Mouse (Mus musculus) thymus, postnatal 36 days (tissue): ENCODE results near the gene Srbd1.

Experiments
- DNase-seq, 2 experiments: peaks; one replicate each; pipeline ENCODE4 v3.0.0; 2022; ENCODE audit warnings: mixed read lengths in 2 of 2

Srbd1 gene

DNA sequence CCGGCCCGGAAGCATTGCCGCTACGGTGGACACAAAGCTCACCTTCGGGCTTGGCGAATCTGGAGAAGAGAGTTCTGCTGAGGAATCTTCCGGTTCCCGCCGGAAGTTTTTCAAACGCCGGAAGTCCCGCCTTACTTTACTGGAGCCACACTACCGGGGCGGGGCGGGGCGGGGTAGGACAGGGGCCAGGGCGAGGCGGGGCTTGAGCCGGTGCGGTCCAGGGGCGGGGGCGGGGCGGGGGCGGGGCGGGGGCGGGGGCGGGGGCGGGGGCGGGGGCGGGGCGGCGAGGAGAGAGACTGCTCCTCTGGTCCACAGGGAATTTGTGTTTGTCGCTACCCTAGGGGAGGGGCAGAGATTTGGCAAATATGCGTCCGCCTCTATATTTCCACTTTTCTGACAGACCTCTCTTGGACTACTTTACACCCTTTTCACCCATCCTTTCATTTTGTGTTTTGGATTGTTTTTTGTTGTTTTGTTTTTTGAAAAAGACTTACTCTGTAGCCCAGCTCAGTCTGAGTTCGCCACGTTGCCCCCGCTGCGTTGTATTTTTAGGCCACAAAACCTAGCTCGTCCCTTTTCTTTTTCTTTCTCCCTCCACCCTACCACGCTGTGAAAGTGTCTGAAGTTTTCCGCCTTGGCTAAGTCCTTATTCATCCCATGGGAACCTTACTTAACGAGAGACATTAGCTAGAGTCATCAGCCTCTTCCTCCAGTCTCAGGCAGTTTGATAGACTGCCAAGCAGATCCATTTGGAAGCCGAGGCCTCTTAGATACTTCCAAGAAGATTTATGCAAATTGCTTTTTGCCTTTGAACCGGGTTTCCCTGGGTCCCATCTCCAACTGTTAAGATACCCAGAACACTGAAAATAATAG is at the start of gene Srbd1:
TSS of gene Srbd1 (minus strand) at position 97 of the 873 bp plus-strand sequence.
- peak; percentile 88 for DNase-seq

DNA sequence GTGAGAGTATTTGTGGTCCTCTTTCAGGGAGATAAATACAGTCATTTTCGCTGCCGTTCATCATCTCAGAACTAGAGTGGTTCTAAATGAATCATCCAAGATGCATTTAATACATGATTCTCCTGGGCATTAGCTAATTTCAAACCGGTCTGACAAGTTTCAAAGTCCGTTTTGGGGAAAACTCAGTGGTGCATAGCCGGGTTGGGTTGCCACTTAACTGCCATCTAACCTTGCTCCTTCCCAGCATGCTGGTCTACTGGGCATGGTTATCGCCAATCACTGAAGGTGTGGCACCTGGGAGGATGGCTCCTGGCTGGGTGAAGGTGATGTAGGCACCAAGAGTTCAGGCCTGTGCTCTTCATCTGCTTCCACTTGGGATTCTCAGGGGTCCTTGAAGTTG is 49.0 kb upstream of the Srbd1 start:
- no peak for DNase-seq

DNA sequence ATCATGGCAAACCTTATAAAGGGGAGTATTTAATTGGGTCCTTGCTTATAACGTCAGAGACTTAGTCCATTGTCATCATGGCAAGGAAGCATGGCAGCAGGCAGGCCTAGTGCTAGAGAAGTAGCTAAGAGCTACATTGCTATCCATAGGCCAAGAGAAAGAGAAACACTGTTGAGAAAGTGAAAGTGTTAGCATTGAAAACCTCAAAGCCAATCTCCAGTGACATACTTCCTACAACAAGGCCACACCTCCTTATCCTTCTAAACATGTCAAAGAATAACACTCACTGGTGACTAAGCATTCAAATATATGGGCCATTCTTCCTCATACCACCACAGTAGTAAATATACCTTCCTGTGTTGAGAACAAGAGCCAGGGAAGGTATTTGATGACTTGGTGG is 42.8 kb upstream of the Srbd1 start:
- no peak for DNase-seq

DNA sequence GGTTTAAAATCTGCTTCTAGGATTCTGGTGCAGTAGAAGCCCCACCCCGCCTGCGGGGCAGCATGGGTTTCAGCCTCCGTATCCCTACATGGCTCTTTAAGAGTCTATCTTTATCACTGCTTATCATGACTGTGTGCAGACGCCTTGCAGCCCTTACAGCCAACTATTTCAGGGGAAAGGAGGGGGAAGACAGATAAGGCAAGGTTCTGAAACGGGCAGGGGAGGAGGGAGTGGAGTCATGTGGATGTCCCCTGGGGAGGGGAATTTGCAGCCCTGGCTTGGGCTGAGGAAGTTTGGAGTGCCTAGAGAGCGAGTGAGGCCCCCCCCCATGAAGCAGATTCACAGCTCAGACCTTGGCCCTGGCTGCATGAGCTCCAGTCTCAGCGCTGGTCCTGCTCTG is 40.6 kb upstream of the Srbd1 start:
- DNase-seq: no peak

DNA sequence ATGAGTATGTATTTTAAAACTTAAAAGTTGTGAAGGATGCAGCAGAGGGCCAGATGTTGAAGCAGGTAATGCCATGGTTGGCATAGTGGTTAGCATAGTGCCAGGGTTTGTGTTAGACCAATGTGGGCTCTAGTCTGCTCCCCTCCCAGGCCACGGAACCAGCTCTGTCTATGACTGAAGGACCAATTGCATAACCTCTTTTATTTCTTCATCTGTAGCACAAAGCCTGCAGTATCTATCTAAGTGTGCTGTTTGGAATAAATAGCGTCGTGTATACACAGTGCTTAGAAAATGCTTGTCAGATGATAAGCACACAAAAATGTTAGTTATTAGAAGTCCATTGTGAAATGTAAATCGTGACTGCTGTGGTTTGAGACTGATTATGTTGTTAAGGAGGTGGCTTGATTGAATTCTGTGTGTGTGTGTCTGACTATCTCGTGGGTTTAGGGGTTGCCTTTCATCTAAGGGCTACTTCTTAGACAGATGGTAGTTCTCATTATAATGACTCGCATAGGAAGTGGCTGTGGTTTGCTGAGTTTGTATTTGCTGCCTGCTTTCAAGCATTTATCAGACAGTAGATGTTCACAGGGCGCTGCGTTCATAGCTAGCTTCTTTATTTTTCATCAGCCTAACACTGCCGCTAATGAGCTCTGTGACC is 39.7 kb upstream of the Srbd1 start:
- DNase-seq: no peak

DNA sequence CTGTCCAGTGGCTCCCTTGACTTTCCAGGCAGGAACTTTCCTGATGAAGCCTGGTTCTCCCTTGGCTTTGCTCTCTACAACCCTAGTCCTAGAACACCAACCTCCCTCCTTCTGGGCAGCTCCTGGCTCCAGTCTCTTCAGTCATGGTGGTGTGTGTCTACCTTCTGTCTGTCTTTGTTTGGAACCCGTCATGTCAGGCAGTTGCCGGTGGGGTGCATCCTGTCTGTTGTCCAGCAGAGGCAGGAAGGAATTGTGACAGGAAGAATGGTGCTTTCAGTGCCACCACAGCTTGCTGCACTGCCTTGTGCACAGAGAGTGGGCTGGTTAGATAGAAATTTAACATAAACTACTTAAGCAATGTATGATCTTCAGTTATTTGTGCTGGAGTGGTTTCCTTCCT is 38.8 kb upstream of the Srbd1 start:
- DNase-seq: no peak

DNA sequence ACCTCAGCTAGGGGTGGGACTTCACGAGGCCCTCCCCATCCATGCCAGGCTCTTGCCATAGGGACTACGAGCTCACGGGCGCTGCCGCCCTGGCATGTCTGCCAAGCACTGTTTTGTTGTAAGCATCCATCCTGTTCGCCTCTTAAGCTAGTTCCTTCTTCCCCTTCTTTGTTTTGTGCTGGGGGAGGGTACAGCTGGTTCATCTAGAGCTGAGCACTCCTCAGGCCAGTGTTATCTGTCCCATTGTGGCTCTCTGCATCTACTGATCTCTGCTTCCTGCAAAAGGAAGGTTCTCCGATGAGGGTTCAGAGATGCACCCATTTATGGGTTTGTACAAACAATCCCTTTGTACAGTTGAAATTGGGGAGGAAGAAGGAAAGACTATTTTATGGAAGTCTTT is 31.7 kb upstream of the Srbd1 start:
- no peak for DNase-seq

DNA sequence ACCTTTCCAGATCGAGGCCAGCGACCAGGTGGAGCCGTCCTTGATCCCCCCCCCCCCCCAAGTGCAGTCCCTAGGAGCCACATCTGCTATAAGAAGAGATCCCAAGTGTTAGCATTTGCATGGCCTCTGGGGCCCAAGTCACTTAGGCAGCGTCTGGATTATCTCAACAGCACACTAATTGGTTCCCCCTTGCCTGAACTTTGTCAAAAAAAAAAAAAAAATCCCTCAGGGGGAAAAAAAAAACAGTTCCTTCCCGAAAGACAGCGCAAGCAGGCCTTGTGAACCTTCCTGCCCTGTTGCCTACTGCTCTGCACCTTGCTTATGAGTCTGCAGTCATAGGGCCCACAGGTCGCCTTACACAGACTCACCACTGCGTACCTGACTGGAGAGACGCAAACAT is 30.5 kb upstream of the Srbd1 start:
- DNase-seq: no peak

DNA sequence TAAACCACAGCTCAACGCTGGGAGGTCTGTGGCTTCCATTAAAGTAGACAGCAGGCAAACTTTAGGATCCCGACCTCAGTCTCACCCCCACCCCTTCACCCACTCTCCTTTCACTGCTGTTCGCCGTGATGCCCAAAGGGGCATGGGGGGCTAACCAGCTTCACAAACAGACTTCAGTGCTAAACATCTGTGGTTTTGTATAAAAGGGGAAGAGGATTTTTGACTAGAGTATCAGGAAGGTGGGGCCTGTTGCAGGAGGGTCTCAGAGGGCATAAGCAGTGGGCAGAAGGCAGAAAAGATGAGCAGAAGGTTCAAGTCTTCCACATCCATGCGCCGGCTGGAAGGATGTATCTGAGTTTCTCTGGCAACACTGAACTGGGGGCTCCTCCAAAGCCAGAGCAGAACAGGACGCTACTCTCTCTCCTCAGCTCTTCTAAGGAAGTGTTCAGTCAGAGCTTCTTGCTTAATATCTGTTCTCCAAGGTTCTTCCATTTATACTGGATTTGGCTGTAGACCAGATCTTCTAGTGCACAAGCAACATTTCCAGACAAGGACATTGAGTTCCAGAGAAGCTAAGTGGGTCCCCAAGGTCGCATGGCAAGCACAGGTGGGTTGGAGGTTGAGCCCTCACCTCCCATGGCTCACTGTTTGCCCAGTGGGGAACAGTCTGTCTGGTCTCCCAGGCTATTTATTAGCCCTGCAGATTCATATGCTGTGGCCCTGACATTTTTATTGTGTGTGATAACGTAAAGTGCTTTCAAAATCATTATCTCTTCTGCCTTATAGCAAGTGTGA is 25.4 kb upstream of the Srbd1 start:
- no peak for DNase-seq

DNA sequence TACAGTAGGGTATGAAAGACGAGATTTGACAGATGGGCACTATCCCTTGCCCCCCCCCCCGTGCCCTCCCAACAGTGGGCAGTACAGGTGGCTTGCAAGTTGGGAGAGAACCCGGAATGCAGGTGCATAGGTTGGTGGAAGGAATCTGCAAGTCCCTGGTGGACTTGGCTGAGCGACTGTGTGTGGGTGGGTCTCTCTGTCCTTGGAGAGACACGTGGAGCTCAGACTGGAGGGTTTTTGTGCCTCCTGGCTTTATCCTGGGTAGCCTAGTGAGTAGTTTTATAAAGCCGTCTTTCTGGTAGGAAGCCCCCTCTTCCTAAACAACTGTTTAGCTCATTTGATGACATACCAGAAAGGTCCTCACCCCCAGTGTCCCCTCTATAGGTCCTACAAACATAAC is 24.1 kb upstream of the Srbd1 start:
- no peak for DNase-seq

DNA sequence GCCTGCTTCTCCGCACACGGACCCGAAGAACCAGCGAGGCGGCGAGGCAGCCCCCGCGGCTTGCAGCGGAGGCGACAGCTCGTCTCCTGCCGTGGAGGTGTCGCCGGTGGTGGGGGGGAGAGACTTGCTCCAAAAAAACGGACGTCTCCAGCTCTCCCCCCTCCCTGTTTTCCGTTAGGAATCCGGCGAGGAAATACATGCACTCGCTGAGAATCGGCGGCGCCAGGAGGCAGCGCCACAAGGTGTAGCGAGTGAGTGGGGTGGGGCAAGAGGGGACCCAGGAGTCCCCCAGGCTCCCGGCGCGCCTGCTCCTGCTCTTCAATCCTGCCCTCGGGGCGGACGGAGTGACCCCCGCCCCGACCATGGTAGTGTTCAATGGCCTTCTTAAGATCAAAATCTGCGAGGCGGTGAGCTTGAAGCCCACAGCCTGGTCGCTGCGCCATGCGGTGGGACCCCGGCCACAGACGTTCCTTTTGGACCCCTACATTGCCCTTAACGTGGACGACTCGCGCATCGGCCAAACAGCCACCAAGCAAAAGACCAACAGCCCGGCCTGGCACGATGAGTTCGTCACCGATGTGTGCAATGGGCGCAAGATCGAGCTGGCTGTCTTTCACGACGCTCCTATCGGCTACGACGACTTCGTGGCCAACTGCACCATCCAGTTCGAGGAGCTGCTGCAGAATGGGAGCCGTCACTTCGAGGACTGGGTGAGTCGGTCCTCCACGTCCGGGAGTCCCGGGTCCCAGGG is 23.4 kb upstream of the Srbd1 start:
- peak; percentile 44 to 53 for DNase-seq

DNA sequence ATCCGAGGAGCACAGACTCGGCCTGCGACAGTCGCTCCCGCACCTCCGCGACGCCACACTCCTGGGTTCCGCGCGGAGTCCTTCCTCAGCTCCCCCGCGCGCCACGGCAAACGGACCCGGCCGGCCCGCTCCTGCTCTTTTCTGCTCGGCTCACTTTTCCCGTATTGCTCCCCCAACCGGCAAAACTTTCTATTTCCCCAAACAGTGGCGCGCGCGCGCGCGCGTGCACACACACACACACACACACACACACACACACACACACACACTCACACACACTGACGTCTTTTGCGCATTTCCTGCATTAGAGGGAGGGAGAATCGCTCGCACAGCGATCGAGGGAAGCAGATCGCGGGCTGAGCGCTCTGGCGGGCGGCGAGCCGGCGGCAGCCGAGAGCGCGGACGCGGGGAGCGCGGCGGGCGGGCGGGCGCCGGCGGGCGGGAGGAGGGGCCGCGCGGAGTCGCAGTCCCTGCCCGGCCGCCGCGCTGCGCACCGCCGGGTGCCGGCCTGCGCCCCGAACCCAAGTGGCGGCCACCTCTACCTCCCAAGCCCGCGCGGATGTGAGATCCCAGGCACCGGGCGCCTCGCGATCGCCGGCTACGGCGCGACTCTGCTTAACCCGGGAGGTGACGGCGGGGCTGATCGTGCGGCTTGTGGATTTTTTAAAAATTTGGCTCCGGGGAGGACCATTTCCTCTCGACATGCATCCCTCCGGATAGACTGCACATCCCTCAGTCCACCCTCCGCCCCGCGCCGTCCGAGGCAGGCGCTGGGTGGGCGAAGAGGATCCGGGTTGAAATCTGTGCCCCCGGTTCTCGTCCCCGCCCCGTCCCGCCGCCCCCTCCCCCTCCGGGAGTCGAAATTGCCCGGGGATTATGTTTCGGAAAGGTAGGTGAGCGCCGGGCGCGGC is 22.6 kb upstream of the Srbd1 start, which contains the start of gene Prkce:
TSS of gene Prkce (plus strand) at position 466 of the 911 bp plus-strand sequence.
- peak; percentile 83 to 85 for DNase-seq

DNA sequence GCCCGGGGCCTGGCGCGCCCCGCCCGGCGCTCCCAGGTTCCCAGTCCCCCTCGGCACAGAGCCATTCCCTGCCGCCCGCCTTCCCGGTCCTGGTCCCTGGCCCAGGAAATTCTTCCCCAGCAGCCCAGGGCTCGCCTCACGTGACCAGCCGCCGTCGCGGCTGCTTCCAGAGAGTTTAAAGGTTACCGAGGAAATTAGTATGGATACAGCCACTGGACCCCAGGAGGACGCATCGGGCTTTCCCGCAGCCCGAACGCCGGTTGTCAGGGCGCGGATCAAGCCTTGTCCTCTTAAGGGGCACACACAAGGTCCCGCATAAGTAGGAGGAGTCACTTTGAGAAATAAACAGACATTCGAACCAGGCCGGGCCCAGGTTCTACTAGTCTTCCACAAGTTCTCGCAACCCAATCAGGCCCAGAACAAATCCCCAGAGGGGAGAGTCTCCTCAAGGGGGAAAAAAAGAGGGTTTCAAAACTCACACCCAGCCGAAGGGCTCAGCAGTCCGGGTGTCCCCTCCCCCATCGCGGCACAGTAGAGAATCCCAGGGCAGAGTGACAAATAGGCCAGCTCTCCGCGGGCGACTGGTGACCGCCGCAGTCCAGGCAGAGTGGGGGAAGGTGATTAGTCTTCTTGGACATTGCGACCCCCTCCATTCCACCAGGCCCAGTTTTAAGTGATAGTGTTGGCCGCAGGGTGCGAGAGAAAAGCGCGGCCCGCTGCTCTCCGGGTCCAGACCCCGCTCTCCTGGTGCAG is 21.8 kb upstream of the Srbd1 start:
- DNase-seq: peak; percentile 59 to 67

DNA sequence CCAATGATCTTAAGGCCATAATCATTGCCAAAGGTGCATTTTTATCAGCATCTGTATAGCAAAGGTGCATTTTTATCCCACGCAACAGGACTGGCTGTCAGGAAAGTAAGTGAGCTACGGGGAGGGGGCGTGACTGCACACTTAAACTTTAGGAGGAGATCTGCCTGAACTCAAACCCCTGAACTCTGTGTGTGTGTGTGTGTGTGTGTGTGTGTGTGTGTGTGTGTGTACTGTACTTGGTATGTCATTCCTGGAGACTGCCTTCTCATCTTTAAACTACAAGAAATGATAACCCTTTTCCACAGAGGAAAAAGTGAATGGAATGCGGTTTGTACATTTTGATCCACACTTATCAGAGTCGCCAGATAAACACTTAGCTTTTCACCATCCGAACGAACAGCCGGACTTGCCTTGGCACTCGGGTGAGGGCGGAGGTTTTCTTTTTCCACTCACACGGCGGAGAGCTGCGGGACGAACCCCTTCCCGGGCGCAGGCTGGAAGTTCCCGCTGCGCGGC is 21.1 kb upstream of the Srbd1 start:
- DNase-seq: no peak

DNA sequence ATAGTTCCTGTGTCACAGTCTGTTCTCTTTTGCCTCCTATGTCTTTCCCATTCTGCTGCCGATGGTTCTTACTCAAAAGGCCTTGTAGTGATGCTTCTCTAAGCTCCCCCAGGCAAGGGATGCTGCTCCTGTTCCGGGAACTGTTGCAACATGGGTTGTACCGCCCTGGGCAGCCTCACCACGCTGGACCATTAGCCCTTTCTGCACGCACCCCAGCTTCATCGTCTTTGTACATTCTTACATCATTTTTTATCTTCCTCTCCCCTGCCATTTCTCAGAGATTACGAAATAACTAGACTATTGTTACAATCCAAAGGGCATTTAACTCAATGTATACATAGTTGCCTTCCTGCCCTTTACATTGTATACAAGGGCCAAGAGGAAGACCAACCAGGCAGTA is 19.4 kb upstream of the Srbd1 start:
- no peak for DNase-seq

DNA sequence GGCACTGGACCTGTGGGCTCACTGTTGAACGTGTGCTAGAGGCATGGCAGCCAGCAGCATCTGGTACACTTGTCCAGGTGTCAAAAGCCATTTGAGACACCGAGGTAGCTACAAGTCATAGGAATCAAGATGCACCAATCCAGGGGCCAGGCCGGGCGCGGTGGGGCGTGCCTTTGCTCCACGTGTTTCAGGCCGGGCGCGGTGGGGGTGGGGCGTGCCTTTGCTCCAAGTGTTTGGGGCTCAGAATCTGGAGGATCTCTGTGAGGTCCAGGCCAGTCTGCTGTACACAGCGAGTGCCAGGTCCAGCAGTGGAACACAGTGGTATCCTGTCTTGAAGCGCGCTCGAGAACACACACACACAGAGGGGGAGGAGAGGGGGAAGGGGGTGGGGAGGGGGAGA is 17.7 kb upstream of the Srbd1 start:
- DNase-seq: no peak

DNA sequence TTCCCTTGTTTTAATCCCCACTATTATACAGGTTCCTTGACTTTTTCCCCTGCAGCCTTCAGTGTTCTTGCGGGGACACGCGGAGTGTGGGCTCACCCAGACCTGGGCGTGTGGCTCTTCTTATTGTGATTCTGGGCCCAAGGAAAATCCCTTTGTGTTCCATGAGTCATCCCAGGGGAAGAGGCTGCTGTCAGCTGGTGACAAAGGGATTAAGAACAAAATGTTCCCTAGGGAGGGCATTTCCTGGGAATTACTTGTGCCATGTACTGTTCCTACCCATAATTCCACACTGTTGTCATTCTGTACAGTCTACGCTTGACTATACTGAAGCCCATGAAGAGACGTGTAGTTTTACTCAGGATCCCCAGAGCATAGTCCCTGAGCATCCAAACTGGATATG is 12.0 kb upstream of the Srbd1 start:
- DNase-seq: no peak

DNA sequence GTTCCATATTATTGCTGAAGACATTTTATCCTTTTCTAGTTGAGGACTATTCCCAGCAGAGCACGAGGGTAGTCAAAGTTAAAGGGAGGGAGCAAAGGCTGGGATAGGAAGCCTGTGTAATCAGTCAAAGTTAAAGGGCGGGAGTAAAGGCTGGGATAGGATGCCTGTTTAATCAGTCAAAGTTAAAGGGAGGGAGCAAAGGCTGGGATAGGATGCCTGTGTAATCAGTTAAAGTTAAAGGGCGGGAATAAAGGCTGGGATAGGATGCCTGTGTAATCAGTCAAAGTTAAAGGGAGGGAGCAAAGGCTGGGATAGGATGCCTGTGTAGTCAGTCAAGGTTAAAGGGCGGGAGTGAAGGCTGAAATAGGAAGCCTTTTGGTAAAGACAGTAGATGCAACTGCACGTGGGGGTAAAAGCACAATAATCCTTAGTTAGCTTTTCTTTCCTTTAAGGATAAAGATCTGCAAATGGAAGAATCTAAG is 5.9 kb upstream of the Srbd1 start:
- DNase-seq: no peak

DNA sequence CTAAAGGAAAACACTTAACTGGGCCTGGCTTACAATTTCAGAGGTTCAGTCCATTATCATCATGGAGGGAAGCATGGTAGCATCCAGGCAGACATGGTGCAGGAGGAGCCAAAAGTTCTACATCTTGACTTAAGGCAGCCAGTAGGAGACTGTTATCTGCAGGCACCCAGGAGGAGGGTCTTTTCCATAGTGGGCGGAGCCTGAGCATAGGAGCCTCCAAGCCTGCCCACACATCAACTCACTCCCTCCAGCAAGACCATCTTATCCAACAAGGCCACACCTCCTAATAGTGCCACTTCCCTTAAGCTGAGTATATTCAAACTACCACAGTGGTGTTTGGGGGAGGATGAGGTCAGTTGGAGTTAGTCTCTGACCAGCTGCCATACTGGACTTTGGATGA is 4.8 kb upstream of the Srbd1 start:
- no peak for DNase-seq

DNA sequence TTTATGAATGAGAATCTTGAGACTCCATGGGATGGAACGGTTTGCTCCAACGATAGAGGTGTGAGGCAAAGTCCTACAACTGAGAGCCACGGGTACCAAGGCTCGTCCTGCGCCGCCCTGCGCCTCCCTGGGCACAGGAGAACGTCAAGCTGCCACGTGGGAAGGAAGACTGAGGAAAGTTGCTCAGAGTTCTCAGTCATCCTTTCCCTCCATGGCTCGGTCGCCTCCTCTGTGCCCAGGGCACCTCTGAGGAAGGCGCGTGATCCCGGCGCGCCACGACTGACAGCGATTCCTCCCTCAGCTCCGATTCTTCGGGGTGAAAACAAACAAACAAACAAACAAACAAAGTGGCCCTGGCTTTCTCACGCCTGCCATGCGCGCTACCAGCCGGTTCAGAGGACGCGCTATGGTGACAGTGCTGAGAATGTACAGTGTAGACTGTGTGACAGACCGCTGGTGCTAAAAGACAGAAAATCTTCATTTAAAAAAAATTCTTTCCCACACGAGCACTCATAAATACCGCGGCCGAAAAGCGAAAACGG is 367 bp downstream of the Srbd1 start:
- no peak for DNase-seq
